Mouse (Mus musculus): ENCODE data around the gene Gpr174. TPM values are rescaled to one million over a fixed set of nuclear protein-coding genes. Genes with fewer than 3 reads are reported as not detected.

The Gpr174 gene
- polyA plus RNA-seq, 1 experiment from 2014 or later = 0.15 TPM

Other genes with a start within 250 kb of the Gpr174 start
- gene P2ry10, start 167.4 kb upstream of the Gpr174 start, polyA plus RNA-seq (2015; fragmentation: Nextera tagmentation; extraction: Ambion mirVana) = 0.38 and 0.68 TPM in 2 replicates
- gene P2ry10b, start 107.0 kb upstream of the Gpr174 start, polyA plus RNA-seq (2015; fragmentation: Nextera tagmentation; extraction: Ambion mirVana) = 0.94 and 0.95 TPM in 2 replicates
- 356 and 390 TPM in 2 replicates for gene Itm2a, start 147.5 kb downstream of the Gpr174 start, polyA plus RNA-seq (2015; fragmentation: Nextera tagmentation; extraction: Ambion mirVana)